Mouse (Mus musculus): ENCODE measurements around the gene Hdac1. TPM values are rescaled to one million over a fixed set of nuclear protein-coding genes. Genes with fewer than 3 reads are reported as not detected.

The Hdac1 gene
- total RNA-seq (2022), result 10 to 100 TPM; 22.3 to 28.6 (median 25.9) TPM

GRCm38 (mm10) chr4:129542592-129543141, at the start of gene Hdac1:
Gene Hdac1, minus strand, starts transcription at chr4:129542713.
- peak; percentile 80 to 96 for DNase-seq (ENCODE audit: low spot score in 2 of 2)

- DNase-seq (ENCODE audit: low spot score in 2 of 2), result no peak
Observed at GRCm38 (mm10) chr4:129588865-129589264, 46.4 kb upstream of the Hdac1 start.

- DNase-seq (ENCODE audit: low spot score in 2 of 2), result no peak
Observed at GRCm38 (mm10) chr4:129586943-129587342, 44.4 kb upstream of the Hdac1 start.

GRCm38 (mm10) chr4:129585773-129586172, 43.3 kb upstream of the Hdac1 start:
- no peak for DNase-seq (ENCODE audit: low spot score in 2 of 2)

GRCm38 (mm10) chr4:129584884-129585608, 42.5 kb upstream of the Hdac1 start:
- peak; percentile 54 to 76 for DNase-seq (ENCODE audit: low spot score in 2 of 2)

GRCm38 (mm10) chr4:129584370-129584769, 41.9 kb upstream of the Hdac1 start:
- no peak for DNase-seq (ENCODE audit: low spot score in 2 of 2)

GRCm38 (mm10) chr4:129582251-129582650, 39.7 kb upstream of the Hdac1 start:
- no peak for DNase-seq (ENCODE audit: low spot score in 2 of 2)

GRCm38 (mm10) chr4:129580347-129580746, 37.8 kb upstream of the Hdac1 start:
- no peak for DNase-seq (ENCODE audit: low spot score in 2 of 2)

- DNase-seq (ENCODE audit: low spot score in 2 of 2), result no peak
Observed at GRCm38 (mm10) chr4:129578466-129578865, 36.0 kb upstream of the Hdac1 start, which contains the start of gene Fam167b. Gene Fam167b, minus strand, starts transcription at chr4:129578549.

- DNase-seq (ENCODE audit: low spot score in 2 of 2), result no peak
Observed at GRCm38 (mm10) chr4:129577688-129578087, 35.2 kb upstream of the Hdac1 start.

- DNase-seq (ENCODE audit: low spot score in 2 of 2), result peak in 1 of 2 experiments; percentile 21
Observed at GRCm38 (mm10) chr4:129576863-129577491, 34.5 kb upstream of the Hdac1 start.

GRCm38 (mm10) chr4:129575171-129575844, 32.8 kb upstream of the Hdac1 start:
- no peak for DNase-seq (ENCODE audit: low spot score in 2 of 2)

GRCm38 (mm10) chr4:129573430-129573829, 30.9 kb upstream of the Hdac1 start, which contains the start of gene Lck:
Gene Lck, minus strand, starts transcription at chr4:129573641.
- no peak for DNase-seq (ENCODE audit: low spot score in 2 of 2)

- DNase-seq (ENCODE audit: low spot score in 2 of 2), result no peak
Observed at GRCm38 (mm10) chr4:129573093-129573370, 30.5 kb upstream of the Hdac1 start.

- no peak for DNase-seq (ENCODE audit: low spot score in 2 of 2)
Observed at GRCm38 (mm10) chr4:129572236-129573092, 30.0 kb upstream of the Hdac1 start.

- DNase-seq (ENCODE audit: low spot score in 2 of 2), result no peak
Observed at GRCm38 (mm10) chr4:129571551-129572084, 29.1 kb upstream of the Hdac1 start.

- no peak for DNase-seq (ENCODE audit: low spot score in 2 of 2)
Observed at GRCm38 (mm10) chr4:129570028-129570427, 27.5 kb upstream of the Hdac1 start.

- no peak for DNase-seq (ENCODE audit: low spot score in 2 of 2)
Observed at GRCm38 (mm10) chr4:129568366-129568765, 25.9 kb upstream of the Hdac1 start.

GRCm38 (mm10) chr4:129565139-129565538, 22.6 kb upstream of the Hdac1 start:
- DNase-seq (ENCODE audit: low spot score in 2 of 2), result no peak

- DNase-seq (ENCODE audit: low spot score in 2 of 2), result no peak
Observed at GRCm38 (mm10) chr4:129563718-129564117, 21.2 kb upstream of the Hdac1 start.

GRCm38 (mm10) chr4:129561184-129561583, 18.7 kb upstream of the Hdac1 start:
- no peak for DNase-seq (ENCODE audit: low spot score in 2 of 2)
